Mouse (Mus musculus) liver (tissue): ENCODE results near the gene Kcnrg.

Source experiments
- DNase-seq: peaks from one replicate; pipeline ENCODE4 v3.0.0-alpha.2; 2020; ENCODE audit warnings: mixed read lengths

Gene Kcnrg

GRCm38 (mm10) chr14:61647182-61647880 is 40.1 kb downstream of the Kcnrg start:
- DNase-seq: peak; percentile 77

DNA sequence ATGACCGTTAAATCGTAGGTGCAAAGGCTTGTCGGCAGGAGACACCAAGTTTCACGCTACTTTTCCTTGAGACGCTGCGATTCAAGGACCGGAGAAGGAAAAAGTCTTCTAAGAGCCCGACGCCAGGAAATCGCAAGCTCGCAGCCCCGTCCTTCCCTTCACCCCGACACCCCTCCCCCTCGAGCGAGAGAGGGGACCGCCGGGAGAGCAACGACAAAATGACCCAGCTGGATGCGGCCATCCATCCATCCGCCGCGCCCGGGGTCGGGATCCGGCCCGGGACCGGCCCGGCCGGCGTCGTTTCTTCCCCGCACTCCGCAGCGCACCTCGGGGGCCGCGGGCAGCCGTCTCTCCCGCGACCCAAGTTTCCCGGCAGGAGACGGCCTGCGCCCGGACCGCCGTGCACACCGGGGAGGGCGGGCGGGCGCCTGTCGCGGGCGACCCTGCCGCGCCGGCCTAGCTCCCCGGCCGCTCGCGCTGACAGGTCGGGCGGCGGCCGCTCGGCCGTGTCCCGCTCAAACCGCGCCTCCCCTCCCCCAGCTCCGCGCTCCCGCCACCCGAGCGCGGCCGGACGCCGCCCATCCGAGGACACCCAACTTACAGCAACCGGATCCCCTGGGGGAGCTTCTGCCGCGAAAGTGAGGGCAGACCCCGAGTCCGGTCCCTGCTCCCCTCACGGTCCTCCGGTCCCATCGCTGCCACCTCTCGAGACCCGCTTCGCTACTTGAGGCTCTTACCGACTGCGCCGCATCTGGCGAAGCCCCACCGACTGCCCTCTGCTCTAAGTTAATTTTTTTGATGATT is 40.8 kb downstream of the Kcnrg start:
- peak; percentile 81 for DNase-seq

DNA sequence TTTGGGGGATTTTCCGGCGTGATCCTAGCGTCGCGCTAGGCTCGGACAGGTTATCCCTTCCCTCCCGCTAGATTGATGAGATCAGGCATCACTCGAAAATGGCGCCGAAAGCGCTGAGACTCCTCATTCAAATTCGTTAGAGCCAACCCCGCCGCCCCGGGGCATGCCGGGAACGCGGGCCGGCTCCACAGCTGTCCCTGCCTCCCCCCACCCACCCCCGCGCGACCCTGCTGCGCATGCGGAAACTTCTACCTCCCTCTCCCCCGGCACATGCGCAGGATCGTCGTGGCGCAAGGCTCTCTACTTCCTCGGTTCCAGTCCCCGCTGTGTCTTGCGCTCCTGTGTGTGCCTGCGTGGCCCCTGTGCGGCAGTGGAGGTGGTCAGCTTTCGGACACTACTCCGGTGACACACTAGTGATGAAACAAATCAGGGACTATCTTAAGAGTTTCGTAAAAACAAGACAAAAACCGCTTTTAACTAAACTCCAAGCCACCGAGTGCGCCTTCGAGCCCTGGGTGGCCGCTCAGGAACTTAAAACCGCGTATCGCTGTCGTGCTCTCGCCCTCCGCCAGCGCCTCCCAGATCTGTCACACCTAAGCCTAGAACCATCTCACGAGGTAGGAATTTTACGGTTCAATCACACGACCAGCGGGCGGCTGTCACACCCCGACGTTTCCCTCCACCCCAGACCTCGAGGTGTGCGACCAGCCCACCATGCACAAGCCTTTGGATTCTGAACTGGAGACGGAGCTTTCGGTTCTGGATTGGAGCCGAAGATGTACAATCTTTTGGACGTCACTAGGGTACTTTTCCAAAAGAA is 41.6 kb downstream of the Kcnrg start:
- DNase-seq: peak; percentile 99

DNA sequence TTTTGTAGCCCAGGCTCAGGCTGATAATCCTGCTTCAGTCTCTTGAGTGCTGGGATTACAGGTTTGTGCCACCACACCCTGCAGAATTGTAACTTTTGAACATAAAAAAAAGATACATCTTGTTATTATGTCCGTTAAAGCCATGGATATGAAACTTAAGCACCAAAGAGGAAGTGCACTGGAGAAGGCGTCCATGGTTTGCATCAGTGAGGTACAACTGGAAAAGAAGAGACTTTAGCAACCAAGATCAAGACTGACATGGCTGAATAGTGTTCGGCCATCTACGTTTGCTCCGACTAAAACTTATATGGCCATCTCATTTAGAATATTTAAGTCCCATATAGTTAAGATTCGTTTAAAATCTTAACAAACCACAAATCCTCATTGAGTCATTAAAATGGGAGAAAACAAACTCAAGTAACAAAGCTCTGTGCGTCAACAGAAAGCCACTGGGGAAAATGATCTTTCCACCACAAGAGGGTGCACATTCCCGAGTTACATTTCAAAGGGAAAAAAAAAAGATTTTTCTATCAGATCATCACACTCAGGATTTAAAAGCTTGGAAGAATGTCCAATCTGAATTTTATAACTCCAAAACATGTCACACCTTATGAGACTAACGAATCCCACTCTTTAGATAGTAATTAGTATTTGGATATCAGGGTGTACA is 43.2 kb downstream of the Kcnrg start:
- peak; percentile 38 for DNase-seq

GRCm38 (mm10) chr14:61656469-61656868 is 49.2 kb downstream of the Kcnrg start:
- DNase-seq: peak; percentile 81

DNA sequence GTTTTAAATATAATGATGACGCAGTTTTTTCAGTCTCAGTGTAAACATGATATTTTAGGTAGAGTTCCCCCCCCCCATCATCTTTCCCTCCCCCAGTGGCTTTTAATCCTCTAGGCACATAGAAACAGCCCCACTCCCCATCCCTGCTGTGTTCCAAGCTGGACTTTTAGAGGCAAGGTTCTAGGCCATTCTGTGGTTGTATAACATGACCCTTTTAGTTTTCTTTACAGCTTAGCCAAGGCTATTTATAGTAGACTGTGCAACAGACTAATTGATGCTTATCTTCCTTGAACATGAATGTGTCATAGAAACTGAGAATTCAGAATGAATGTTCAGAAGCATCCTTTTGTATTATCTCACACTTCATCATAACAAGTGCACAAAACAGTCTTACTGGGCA is 54.2 kb downstream of the Kcnrg start:
- no peak for DNase-seq

DNA sequence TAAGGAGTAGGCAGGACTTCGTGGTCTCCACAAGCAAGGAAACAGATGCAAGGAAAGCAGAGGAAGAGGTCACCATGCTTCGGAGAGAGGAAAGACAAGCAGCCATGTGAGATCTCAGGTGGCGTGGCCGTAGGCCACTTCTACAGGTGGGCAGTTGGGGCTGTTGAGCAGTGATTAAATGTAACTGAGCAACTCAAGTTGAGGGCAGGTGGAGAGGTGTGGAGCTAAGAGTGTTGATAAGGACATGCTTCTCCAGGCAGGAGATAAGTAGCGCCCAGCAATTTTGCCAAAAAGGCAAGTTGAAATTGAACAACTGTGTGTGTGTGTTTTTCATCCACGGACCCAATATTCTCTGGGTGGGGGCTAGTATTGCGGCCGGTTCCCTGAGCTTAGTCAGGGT is 55.0 kb downstream of the Kcnrg start:
- no peak for DNase-seq
